Mouse (Mus musculus) heart, postnatal 25 days (tissue): Measurements from ENCODE around the gene Sp110. TPM values are rescaled to one million over a fixed set of nuclear protein-coding genes. Genes with fewer than 3 reads are reported as not detected.
"Not testable (repeated sequence)": the region's sequence is repeated elsewhere in the genome, so short reads cannot be mapped to it uniquely, and the experiment has no call there.

Source experiments
- DNase-seq: peaks from one replicate; pipeline ENCODE4 v3.0.0; 2022; ENCODE audit warnings: low spot score
- intact Hi-C: fragments of 180-260 bp; cut with DNase I; formaldehyde crosslinking; loops from one replicate; pipeline ENCODE4 v1.15.1; 2025
- total RNA-seq, 2 experiments: library from RNA; stranded (reverse); gene quantifications; 2 replicates each; pipeline ENCODE4 v1.2.3; 2021

Sp110 gene
- total RNA-seq, 2 experiments from 2014 or later = 3.0 to 3.5 TPM

DNA sequence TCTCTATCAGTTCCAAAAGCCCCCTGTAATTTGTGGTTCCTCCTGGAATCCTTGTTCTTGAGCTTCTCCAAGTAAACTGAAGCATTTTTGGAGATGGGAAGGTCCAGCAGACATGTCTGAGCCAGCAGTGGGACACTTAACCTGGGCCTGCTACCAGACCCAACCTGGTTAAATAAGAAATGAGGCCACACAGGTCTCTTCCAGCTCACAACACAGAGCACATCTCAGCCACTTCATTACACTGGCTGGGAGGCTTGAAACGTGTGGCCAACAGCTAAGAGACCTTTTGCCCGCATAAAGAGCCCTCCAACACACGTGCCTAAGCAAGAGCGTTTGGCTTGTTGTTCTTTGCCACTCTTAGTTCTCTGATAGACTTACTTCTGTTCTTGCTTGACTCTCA is 25.1 kb downstream of the Sp110 start:
- intact Hi-C loops, DNase-seq: not testable (repeated sequence)

DNA sequence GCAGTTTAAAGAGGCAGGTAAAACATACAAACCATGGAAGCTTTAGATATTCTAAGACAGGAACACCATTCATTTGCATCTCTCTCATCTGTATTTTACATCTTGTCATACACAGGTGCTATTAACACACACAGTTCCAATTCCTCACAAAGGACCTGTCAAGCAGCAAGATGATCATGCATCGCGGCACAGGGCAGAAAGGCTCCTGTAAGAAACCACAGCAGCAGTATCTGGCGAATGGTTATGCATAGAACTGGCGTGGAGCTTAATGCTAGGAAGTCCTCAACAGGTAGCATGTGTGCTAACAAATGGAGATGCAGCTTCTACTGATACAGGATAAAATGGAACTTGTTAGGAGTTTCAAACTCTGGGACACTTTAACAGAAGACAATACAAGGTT is 43.4 kb downstream of the Sp110 start:
- peak; percentile 7 for DNase-seq
- intact Hi-C loops = not testable (repeated sequence)

DNA sequence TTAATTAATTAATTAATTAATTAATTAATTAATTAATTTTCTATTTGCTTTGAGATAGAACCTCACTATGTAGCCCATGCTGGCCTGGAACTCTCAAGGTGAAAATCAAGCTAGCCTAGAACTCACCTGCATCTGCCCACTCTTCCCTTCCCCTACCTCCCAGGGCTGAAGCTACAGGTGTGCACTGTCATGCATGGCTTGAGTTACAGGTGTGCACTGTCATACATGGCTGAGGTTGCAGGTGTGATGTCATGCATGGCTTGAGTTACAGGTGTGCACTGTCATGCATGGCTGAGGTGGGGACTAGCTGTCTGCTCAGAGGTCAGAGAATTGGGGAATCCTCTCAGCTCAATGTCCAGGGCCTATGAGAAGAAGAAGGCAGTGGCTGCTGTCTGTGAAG is 52.2 kb downstream of the Sp110 start:
- DNase-seq, intact Hi-C loops: not testable (repeated sequence)

DNA sequence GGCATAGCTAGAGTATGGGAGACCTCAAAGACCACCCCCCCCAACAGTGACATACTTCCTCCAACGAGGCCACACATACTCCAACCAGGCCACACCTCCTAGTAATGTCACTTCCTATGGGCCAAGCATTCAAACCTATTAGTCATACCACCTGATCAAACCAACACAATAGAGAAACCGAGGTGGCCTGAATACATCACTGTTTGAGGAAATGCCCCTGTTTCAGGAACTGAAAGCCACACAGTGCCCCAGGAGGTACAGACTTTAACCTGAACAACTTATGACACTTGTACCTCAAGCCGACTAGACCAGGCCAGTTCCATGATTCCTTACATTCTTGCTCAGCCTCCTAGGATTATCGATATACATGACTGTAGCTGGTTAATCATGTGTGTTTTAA is 54.8 kb downstream of the Sp110 start:
- DNase-seq, intact Hi-C loops: not testable (repeated sequence)

DNA sequence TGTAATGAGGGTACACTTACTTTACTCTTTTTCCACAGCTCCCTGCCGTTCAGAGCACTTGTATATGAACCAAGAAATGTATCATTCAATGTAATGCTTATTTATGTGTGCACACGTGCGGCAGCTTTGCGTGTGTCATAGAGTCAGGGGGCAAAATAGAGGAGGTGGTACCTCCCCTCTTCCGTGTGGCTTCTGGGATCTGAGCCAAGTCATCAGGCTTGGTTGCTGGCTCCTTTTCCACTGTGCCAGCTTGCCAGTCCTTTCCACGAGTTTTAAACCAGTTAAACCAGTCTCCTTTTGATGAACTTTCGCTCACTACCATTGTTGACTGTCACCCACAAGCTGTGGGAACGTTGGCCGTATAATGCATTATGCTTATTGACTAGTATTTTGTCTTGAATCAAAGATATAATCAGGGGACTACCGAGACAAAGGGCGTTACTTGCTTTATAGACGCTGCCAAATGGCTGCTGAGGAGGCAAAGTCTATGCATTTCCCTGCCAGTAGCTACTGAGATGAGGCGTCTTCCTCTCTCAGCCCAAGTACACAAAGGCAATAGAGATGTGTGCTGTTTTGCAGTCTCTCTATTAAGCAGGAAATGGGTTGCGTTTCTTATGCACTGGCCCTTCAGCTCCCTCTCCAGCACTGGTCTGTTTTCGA is 70.0 kb downstream of the Sp110 start:
- intact Hi-C loops, DNase-seq: not testable (repeated sequence)

Other genes starting within 250 kb of the Sp110 start
- not detected for gene G530012D18Rik, start 23.1 kb downstream of the Sp110 start, total RNA-seq
- gene Sp140, start 1.6 kb upstream of the Sp110 start, total RNA-seq = 1 to 10 TPM; 1.7 to 2.9 TPM
- 10 to 100 TPM; 17.9 to 20.2 TPM for gene Sp100, start 51.2 kb upstream of the Sp110 start, total RNA-seq
- gene A630001G21Rik, start 179.8 kb upstream of the Sp110 start, total RNA-seq = under 1 TPM; 0.21 to 0.31 TPM
- 100 to 1,000 TPM; 107 to 112 TPM for gene Cab39, start 194.6 kb upstream of the Sp110 start, total RNA-seq